Mouse (Mus musculus) embryo, embryonic 10.5 days (tissue): Measurements from ENCODE around the gene Camta1.
"Not testable (repeated sequence)": the region's sequence is repeated elsewhere in the genome, so short reads cannot be mapped to it uniquely, and the experiment has no call there.

Source experiments
- DNase-seq: peaks from one replicate; pipeline ENCODE4 v3.0.0-alpha.2; 2015; ENCODE audit warnings: low spot score

Camta1 gene

DNA sequence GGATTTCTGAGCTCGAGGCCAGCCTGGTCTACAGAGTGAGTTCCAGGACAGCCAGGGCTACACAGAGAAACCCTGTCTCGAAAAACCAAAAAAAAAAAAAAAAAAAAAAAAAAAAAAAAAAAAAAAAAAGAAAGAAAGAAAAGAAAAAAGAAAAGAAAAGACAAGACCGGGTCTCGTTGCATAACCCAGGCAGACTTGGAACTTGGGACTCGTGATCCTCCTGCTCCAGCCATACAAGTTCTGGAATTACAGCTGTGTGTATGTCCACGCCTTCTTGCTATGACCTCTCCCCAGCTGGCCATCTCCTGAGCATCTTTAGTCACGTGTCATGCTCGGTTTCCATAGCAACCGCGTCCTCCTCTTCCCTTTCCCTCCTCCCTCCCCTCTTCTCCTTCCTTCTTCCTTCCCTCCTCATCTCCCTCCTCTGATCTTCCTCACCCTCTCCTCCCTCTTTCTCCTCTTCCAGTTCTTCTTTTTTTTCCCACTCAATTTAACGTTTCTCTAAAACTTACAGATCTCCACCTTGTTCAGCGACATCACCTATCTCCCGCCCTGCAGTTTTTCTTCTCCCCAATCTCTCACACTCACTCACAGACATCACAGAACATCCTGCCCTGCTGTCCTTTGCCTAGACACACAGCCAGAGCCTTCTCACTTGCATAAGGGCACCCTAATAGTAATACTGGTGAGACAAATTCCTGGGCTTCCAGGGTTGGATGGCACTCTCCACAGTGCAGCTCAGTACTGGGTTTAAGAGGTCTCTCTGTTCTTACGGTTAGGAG is 934.6 kb downstream of the Camta1 start:
- DNase-seq, result peak; percentile 69

DNA sequence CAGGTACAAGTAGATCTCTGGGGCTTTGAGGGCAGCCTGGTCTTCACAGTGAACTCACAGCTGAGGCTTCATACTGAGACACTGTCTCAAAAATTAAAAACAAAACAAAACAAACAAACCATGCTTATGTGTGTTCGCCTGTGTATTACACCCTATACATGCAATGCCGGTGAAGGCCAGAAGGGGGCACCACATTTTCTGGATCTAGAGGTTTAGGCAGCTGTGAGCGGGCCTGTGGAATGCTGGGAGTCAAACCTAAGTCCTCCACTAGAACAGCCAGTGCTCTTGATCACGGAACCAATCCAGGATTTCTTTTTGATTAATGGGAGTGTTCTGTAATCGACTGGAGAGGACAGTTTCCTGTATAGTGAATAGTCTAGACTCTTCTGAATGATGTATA is 935.8 kb downstream of the Camta1 start:
- DNase-seq, result peak; percentile 55

DNA sequence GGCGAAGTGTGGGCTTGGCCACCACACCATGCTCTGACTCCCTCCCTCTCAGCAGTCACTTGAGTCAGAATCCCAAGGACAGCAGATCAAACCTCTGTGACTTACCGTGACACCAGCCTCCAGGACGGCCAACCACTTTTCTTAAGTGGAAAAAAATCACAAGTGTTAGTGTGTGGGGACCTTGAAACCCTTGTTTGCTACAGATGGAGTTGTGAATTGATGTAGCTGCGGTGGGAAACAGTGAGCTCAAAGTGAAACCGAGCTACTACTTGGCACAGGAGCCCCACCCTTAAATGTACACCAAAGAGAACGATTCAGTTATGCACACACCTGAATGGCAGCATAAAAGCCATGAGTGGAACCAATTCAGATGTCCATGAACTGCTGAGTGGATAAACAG is 936.7 kb downstream of the Camta1 start:
- no peak for DNase-seq

DNA sequence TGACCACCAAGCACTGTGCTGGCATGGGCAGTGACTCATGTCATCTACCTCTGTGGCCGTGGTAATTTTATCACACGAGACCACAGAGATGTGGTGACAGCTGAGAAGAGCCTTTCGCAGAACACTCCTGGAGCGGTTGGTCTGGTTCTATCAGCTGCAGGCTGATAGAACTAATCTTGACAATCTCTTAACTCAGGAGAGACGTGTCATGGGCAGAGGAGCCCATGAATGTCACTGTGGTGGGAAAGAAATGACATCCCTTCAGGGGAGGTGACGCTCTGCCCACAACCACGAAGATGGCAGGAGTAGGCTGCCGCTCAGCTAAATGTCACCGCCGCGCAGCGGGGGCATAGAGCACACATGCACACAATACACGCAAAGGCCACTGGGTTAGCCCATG is 937.4 kb downstream of the Camta1 start:
- DNase-seq, result no peak

DNA sequence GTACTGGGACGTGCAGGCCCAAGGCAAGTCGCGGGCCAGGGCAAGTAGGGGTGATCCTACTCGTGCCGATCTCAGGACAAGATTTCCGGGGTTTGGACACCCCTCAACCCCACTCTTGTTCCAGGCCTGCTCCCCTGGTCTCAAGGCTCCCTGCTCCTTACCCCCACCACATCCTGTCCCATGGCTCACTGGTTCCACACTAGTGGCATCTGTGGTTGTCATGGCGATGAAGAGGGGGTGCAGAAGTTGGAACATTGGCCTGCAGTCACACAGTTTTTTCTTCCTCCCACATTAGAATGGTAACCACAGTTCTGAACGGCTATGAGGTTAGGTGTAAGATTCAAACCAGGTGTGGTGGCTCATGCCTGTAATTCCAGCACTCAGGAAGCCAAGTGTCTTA is 940.5 kb downstream of the Camta1 start:
- no peak for DNase-seq

DNA sequence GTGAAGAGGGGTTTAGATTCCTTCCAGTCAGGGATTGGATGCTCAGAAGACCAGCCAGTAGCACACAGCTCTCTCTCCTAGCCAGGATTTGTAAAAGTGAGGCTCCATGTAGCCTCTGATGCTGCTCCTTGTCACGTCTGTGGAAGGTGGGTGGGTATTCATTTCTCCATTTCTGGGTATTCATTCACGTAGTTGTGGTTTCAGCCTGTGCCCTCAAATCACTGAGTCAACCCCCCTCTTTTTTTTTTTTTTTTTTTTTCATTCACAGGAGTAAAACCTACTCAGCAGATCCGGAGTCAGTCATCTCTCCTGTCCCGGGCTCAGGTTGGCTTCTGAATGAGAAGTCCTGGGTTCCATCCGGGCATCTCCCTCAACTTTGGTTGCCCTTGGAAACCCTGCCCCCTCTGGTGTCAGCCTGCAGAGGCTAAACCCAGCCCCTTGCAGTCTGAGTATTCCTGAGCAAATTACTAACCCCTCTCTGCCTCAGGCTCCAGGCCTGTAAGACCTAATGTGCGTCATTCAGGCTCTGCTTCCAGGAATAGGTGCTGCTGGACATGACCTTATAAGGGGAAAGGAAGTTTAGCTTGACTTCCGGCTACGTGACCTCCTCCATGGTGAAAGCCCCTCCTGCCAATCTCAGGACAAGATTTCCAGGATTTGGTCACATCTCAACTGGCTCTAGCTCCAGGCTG is 944.2 kb downstream of the Camta1 start:
- no peak for DNase-seq

DNA sequence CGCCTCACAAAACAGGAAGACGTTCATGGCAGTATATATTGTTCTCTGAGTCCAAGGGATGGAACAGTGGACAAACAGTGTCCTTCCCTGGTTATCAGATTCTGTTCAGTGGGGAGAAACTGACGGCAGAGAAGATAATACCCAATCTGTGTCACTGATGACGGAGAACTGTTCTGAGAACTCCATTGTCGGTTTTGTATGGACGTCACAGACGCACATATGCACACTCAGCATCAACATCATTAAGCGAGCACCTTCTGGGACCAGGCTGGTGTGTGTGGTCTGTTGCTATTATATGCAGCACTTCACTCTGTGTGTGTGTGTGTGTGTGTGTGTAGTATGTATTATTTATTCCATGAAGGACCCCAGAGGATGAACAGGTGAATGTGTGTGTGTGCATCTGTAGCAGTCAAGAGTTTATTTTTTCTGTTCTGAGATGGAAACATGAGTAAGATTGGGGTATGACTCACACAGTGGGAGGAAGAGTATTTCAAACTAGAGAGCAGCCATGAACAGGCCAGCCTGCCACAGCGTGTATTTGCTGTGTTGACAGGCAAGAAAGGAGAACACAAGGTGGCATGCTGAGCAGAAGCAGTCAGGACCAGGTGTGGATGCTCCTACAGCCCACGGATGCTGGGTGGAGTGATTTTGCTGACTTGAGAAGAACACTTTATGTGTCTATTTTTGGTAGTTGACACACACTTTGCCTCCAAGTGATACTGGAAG is 946.3 kb downstream of the Camta1 start:
- no peak for DNase-seq

DNA sequence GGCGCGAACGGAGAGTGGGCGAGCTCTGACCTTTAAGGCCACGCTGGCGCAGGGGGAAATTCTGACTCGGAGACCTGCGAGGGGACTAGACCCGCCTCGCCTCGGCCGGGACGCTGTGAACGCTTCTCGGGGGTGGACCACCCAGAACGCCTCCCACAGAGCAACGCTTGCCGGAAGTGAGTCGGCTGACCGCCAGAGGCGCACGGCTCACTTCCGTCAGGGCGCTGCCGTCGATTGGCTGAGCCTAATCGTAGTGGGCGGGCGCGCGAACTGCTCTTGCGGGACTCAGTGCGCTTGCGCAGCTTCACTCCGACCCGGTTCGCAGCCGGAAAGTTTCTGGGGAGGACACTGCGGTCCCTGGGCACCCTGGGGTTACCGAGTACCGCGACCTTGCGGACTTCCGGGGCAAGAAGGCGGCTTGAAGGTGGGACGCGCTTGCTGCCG is 947.4 kb downstream of the Camta1 start, which contains the start of the genes Park7 and Tnfrsf9:
Gene Park7, minus strand, starts transcription at position 148 of the 444 bp plus-strand sequence.
Gene Tnfrsf9, plus strand, starts transcription at position 273 of the 444 bp plus-strand sequence.
- DNase-seq, result peak; percentile 98

DNA sequence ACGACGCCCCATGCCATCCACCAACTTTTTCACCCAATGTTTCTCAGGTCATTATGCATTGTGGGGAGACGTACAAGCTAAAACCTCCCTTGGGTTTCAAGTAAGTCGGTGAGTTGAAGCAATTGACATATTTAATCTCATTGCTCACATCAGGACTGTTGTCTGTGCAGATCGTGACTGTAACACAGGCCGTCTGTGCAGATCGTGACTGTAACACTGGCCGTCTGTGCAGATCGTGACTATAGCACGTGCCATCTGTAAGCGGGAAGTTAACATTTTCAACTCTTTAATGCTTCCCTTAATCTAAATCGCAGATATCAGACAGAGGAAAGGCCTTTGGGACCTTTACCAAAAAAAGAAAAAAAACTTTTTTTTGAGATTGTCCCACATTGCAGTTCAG is 947.9 kb downstream of the Camta1 start:
- no peak for DNase-seq

DNA sequence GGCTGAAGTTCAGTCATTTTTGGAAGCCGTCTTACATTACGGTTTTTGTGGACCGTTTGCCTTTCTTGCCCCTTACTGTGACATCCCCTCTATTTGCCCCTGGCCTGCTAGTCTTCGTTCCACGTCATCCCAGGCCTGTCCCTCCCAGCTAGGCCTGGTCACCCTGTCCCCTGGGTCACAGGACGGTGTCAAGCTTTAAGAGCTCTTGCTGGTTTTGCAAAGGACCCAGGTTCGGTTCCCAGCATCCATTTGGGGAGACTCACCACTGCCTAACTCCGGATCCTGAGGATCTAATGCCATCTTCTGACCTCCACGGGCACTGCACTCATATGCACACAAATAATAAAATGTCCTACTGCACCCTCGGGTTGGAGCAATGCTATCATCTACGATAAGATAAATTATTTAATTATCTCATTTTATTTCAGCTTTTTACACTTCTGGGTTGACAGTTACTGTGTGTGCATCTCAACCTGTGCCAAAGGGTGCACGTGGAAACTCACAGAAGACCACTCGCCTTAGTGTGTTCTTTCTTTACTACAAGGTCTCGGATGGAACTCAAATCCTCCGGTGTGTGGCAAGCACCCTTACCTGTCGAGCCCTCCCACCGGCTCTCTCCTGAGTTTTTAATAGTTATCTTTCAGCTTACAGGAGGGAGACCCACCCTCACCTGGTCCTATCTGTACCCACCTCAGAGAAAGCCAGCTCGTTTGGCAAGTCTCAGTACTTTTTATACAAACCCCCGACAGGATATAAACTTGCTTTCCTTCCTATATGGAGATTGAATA is 951.3 kb downstream of the Camta1 start:
- no peak for DNase-seq

DNA sequence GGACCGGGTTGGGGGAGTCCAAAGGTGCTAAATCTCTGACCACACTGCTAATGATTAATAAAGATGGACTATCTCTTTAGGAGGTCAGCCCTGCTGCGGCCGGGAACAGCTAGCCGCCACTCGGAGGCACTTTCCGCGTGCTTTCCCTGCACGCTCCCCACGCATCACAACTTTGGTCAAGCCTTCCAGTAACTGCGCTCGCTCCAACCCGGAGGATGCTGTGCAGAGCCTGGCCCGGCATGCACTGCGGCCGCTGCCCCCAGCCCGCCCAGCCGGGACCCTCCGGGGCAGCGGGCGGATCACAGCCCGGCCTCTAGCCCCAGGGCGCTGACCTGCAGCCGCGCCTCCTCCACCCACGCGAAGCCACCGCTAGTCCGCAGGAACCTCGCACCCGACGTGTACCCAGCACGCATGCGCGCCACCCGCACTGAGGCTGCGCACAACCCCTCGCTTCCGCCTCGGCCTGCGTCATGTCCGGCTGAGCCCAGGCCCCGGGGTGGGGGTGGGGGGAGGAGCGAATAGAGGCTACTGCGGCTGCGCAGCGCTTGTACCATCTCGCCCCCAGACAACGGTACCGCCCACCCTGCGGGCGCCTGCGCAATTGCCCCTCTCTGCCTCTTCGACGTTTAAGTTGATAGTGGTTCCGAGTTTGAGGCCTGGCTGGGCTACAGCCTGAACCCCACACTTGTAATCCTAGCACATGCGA is 952.1 kb downstream of the Camta1 start:
- DNase-seq, result peak; percentile 99

DNA sequence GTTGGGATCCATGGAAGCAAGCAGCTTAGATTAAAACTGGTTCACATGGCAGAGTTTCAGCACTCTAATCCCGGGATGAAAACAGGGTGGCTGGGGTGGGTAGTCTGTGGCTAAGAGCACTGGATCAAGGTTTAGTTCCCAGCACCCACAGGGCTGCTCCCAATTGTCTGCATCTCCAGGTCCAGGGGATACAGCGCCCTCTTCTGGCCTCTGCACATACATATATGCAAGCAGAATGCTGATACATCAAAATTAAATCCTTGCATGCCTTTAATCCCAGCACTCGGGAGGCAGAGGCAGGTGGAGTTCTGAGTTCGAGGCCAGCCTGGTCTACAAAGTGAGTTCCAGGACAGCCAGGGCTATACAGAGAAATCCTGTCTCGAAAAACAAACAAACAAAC is 953.2 kb downstream of the Camta1 start:
- DNase-seq, result not testable (repeated sequence)

DNA sequence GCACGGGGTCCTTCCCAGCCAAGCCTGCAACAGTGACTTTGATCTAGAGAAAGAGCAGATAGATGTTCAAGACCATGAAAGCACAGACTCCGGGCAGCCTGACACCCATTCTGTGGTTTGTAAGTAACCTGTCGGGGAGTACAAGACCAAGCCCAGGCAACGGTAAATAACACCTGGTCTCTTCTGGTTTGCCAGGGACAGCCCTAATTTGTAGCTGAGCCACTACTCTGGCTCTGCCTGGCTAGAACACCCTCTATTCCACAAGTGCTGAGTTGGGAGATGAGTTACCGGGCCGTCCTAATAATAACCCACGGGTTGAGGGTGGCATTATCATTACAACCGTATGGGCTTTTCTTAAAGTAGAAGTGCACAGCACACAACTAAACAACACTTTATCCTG is 954.6 kb downstream of the Camta1 start:
- no peak for DNase-seq

DNA sequence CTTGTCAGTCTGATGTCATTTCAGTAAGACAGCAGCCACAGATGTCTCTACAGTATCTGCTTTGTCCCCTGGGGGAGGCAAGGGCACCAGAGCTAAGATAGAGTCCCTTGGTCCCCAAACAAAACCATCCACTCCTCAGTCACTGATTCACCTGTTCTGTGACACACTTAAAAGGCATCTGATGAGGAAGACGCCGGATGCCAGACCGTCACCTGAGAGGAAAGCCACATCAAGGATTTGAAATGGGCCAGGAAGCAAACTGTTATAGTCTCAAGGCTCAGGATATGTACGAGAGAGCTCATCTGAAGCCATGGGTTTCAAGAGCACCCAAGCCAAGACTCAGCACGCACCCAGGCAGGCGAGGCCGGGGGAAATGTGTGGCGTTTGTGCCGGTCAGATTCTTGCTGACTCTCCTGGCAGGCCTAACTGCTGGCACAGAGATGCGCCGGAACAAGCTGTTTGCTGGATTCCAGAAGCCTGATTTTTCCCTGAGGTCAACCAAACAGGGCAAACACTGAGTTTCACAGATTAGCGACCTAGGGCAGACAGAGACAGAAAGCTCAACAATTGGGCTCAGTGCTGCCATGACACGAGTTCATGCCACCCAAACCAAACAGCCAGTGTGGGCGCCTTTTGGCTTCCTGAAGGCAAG is 958.5 kb downstream of the Camta1 start:
- DNase-seq, result no peak

DNA sequence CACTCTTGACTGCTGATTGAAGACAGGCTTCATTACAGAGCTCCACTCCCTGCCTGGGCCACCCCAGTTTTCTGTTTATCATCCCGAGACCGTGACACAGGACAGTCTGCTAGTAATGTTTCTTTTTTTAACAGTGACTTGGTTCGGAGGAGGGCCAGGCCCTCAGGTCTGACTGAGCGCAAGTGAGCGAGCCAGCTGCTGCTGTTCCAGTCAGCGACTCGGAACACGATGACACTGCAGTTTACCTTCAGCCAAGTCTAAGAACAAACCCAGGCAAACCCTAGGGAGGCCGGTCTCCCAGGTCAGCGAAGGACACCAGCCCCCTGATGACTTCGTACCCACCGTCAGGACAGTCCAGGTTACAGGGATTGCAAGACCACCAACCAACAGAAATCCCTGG is 959.6 kb downstream of the Camta1 start:
- DNase-seq, result no peak

DNA sequence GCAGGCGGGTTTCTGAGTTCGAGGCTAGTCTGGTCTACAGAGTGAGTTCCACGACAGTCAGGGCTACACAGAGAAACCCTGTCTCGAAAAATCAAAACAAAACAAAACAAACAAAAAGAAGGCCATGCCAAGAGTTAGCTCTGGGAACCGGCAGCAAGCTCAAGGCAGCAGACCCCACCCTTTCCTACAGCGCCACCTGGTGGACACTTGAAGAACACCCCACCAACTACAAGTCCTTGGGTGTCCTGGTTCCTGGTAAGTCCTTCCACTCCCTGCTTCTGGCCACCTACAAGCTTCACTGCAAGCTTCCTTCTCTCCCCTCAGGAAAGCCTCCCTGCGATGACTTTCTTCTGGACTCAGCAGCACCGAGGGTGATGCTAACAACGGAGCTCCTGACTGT is 960.0 kb downstream of the Camta1 start:
- DNase-seq, result peak; percentile 82

DNA sequence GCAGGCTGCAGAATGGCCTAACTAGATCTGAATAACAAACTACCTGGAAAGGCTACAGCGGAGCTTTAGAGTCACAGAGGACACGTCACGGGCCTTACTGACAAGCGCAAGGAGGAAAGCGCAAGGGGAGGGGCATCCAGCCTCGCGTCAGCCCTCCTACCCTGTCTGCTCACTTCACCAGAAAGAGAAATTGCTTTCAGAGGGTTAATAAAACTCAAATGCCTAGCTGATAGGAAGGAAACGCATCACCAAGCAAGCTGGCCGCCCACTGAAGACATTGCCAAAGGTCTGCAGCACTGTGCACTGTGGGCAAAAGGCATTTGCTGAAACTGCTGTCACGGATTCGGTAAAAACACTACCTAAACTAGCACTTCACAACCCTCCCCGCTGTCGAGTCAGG is 961.2 kb downstream of the Camta1 start:
- no peak for DNase-seq

DNA sequence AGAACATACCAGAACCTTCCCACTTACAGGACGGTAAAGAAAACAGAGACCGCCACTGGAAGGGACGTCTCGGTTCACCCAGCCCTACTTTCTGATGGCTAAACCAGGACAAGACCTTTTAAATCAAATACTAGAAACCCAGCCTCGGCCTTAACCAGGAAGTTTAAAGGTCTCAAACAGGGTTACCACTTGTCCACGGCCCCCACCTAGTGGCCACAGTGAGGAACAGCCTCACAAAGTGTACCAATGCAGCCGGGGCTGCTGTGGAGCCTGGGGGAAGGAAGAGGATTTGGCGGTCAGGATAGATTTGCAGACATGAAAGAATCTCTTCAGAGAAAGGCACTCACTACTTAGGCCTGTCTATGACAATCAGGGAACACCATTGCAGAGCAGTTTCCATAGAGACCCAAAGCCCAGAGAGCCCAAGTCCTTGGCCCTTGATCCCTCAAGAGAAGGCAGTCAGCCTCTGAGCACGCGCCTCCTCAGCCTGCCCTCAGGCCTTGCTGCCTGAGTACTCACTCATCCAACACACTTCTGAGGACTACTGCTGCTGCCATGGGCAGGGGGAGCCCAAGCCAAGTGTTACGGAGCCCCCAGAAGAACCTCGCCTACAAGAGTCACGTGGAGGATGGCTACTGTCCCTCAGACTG is 962.8 kb downstream of the Camta1 start:
- DNase-seq, result peak; percentile 87

DNA sequence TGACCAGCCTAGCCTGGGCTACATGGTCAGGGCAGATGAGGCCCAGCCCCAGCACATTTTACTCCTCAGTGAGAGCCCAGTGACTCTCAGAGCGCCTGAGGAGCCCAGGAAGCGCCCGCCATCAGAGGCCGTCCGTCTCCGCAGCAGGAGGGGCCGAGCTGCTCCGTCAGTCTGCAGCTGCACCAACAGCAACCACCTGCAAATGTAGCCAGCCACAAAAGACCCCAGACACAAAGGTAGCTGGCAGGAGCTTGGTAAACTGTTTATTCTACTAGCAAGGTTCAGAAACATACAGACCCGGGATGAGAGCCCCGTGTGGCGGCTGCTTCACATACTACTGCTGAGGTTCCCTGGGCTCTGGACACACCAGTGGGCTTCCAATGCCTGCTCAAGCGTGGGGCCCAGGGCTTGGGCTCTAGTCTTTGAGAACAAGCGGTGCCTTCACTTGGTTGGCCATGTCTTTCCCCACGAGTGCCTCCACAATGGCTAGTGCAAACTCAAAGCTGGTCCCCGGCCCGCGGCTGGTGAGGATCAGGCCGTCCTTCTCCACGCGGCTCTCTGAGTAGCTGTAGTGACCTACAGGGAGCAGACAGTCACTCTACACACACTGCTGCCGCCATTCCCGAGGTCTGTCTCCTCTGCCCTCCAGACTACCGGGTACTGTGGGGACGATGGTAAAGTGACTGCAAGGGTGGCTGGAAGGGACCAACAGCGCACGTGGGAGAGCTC is 964.6 kb downstream of the Camta1 start:
- no peak for DNase-seq
